Mouse (Mus musculus) monocyte, adult 5-6 weeks (primary cell): ENCODE measurements around the gene Nrtn. TPM values are rescaled to one million over a fixed set of nuclear protein-coding genes. Genes with fewer than 3 reads are reported as not detected.

Experiments
- ATAC-seq: fragments of 153-309, 156-312 bp; replicated peaks from 2 replicates; pipeline ENCODE4 v1.8.0; 2017; ENCODE audit warnings: mild to moderate bottlenecking; ENCODE audit not compliant: low TSS enrichment, insufficient number of reproducible peaks, severe bottlenecking, poor library complexity, low FRiP score
- total RNA-seq: library from RNA; stranded (forward); fragments of 200-1000, 200-491, 200-594 nt; gene quantifications from 3 replicates; pipeline ENCODE4 v1.2.3, GENCODE M21; 2017

Nrtn gene
- total RNA-seq, 1 experiment from 2014 or later: not detected

GRCm38 (mm10) chr17:56729151-56729550, 28.2 kb downstream of the Nrtn start:
- no peak for ATAC-seq

- ATAC-seq: no peak
These were observed 29.2 kb downstream of the Nrtn start for GRCm38 (mm10) chr17:56728117-56728516.

- ATAC-seq: no peak
These were observed 29.7 kb downstream of the Nrtn start for GRCm38 (mm10) chr17:56727659-56728058.

- ATAC-seq: no peak
These were observed 30.2 kb downstream of the Nrtn start for GRCm38 (mm10) chr17:56727029-56727649.

GRCm38 (mm10) chr17:56723419-56724161, 33.7 kb downstream of the Nrtn start:
- ATAC-seq: no peak

- no peak for ATAC-seq
These were observed 34.9 kb downstream of the Nrtn start for GRCm38 (mm10) chr17:56722441-56722840.

GRCm38 (mm10) chr17:56717363-56718058, 39.8 kb downstream of the Nrtn start, which contains the start of the genes Ndufa11 and Vmac:
TSS of gene Ndufa11 (plus strand) at chr17:56717767.
TSS of gene Vmac (minus strand) at chr17:56718022.
- ATAC-seq: peak; percentile 56

- ATAC-seq: peak; percentile 83
These were observed 40.5 kb downstream of the Nrtn start for GRCm38 (mm10) chr17:56716655-56717362.

- ATAC-seq: no peak
These were observed 41.2 kb downstream of the Nrtn start for GRCm38 (mm10) chr17:56715914-56716654.

- ATAC-seq: no peak
These were observed 42.0 kb downstream of the Nrtn start for GRCm38 (mm10) chr17:56715360-56715759.

- no peak for ATAC-seq
These were observed 47.6 kb downstream of the Nrtn start for GRCm38 (mm10) chr17:56709708-56710107.

- no peak for ATAC-seq
These were observed 48.6 kb downstream of the Nrtn start for GRCm38 (mm10) chr17:56708692-56709091.

- ATAC-seq: no peak
These were observed 50.8 kb downstream of the Nrtn start for GRCm38 (mm10) chr17:56706515-56706914.

GRCm38 (mm10) chr17:56703038-56703437, 54.3 kb downstream of the Nrtn start:
- no peak for ATAC-seq

Other genes starting within 250 kb of the Nrtn start
- gene Znrf4, start 245.1 kb downstream of the Nrtn start, total RNA-seq: not detected in 3 replicates
- gene Gm20219, start 203.1 kb downstream of the Nrtn start, total RNA-seq: 1.2 to 2.0 TPM (median 1.4 TPM) in 3 replicates
- gene Safb2, start 172.9 kb downstream of the Nrtn start, total RNA-seq: 191 to 318 TPM (median 246 TPM) in 3 replicates
- 126 to 218 TPM (median 173 TPM) in 3 replicates for gene Safb, start 172.7 kb downstream of the Nrtn start, total RNA-seq
- 37.8 to 85.8 TPM (median 43.7 TPM) in 3 replicates for gene 2410015M20Rik, start 147.8 kb downstream of the Nrtn start, total RNA-seq
- gene Rpl36, start 144.1 kb downstream of the Nrtn start, total RNA-seq: 1,204 to 1,236 TPM (median 1,232 TPM) in 3 replicates
- 33.2 to 46.1 TPM (median 34.8 TPM) in 3 replicates for gene Lonp1, start 130.6 kb downstream of the Nrtn start, total RNA-seq
- 0.38 to 1.7 TPM in 2 of 3 replicates, not detected in the other for gene Catsperd, start 129.4 kb downstream of the Nrtn start, total RNA-seq
- gene Ranbp3, start 84.2 kb downstream of the Nrtn start, total RNA-seq: 55.6 to 66.4 TPM (median 62.1 TPM) in 3 replicates
- gene Ndufa11, start 39.8 kb downstream of the Nrtn start, total RNA-seq: 66.7 to 91.2 TPM (median 74.2 TPM) in 3 replicates
- gene Vmac, start 39.5 kb downstream of the Nrtn start, total RNA-seq: 5.0 to 6.0 TPM (median 5.0 TPM) in 3 replicates
- gene Dus3l, start 7.2 kb upstream of the Nrtn start, total RNA-seq: 15.0 to 22.2 TPM (median 19.2 TPM) in 3 replicates
- gene Prr22, start 12.7 kb upstream of the Nrtn start, total RNA-seq: 0.29 to 0.49 TPM in 2 of 3 replicates, not detected in the other
- 4.7 to 8.2 TPM (median 6.6 TPM) in 3 replicates for gene Rfx2, start 73.5 kb upstream of the Nrtn start, total RNA-seq
- not detected in 3 replicates for gene Acsbg2, start 116.9 kb upstream of the Nrtn start, total RNA-seq
- gene 1700061G19Rik, start 117.9 kb upstream of the Nrtn start, total RNA-seq: not detected in 3 replicates
- gene Mllt1, start 177.9 kb upstream of the Nrtn start, total RNA-seq: 7.0 to 20.4 TPM (median 8.3 TPM) in 3 replicates
- gene Acer1, start 224.6 kb upstream of the Nrtn start, total RNA-seq: not detected in 3 replicates
- 12.3 to 27.6 TPM (median 13.8 TPM) in 3 replicates for gene Clpp, start 232.8 kb upstream of the Nrtn start, total RNA-seq
- 8.0 to 11.9 TPM (median 9.8 TPM) in 3 replicates for gene Alkbh7, start 239.8 kb upstream of the Nrtn start, total RNA-seq
- gene Pspn, start 242.5 kb upstream of the Nrtn start, total RNA-seq: not detected in 3 replicates